16 mouse cellular contexts compared by ENCODE assay signal in genomic region chr10:117018281-117018840, GRCm38 (mm10). TPM values are rescaled to one million over a fixed set of nuclear protein-coding genes. Genes with fewer than 3 reads are reported as not detected.
A peak's percentile ranks its signal among the peaks of the same experiment; 100 is the strongest.
DNase-seq lines count a peak whose midpoint lies in the region; ATAC-seq lines count a peak whose summit lies in the region.
"Had no signal": no experiment of that assay in that cellular context is flagged by ENCODE, and none has a peak within 500 bp of the region (broad histone marks: within the 10 kb centered on the region; RNA-seq: fewer than 3 reads in every experiment).

No protein-coding gene starts in this region.

- H3K4me2 ChIP-seq in forebrain, embryonic 14.5 days (ENCODE audit: low read length): no peak overlapping the region
- H3K4me2 ChIP-seq in forebrain, embryonic 11.5 days (ENCODE audit: low read depth, low read length, severe bottlenecking): no peak overlapping the region
- H3K4me2 ChIP-seq: liver, embryonic 11.5 days had no signal

- intact Hi-C loops in heart, postnatal 14 days (cut with DNase I): no loop called here

- 50% methylated on average over 7 of the region's 7 CpGs for WGBS in forebrain, embryonic 14.5 days
- WGBS in forebrain, embryonic 11.5 days: 58% methylated on average over 7 of the region's 7 CpGs

- no peaks in the 10 kb centered on the region for H3K27me3 ChIP-seq in forebrain, embryonic 14.5 days (replicated peaks; ENCODE audit: control insufficient read depth, insufficient read depth, low read length)
- 0 out of 2 replicates have a peak, but pooled peaks cover 2% of the 10 kb centered on the region for H3K27me3 ChIP-seq in forebrain, embryonic 11.5 days (ENCODE audit: control insufficient read depth, insufficient read depth, low read length)

- no peak overlapping the region for H3K4me3 ChIP-seq in forebrain, embryonic 14.5 days (ENCODE audit: low read depth, low read length)
- H3K4me3 ChIP-seq in forebrain, embryonic 11.5 days (ENCODE audit: low read depth, low read length): no peak overlapping the region

- peak; percentile 35 for DNase-seq in forebrain, embryonic 14.5 days (ENCODE audit: low spot score)
- no peak for DNase-seq in forebrain, embryonic 11.5 days (ENCODE audit: low spot score)
- peak; percentile 13 for DNase-seq in right cerebral cortex, postnatal 4 days
- no peak for DNase-seq in right cerebral cortex, postnatal 14 days
- DNase-seq in heart, postnatal 14 days: peak; percentile 37 to 58
- peak; percentile 32 for DNase-seq in skeletal muscle tissue, adult 2 months (ENCODE audit: low read depth, low spot score)
- no peak for DNase-seq in Muller cell, postnatal 12 days (ENCODE audit: inconsistent ontology term)
- DNase-seq in thymus, postnatal 4 days: no peak
- DNase-seq: kidney, postnatal 25 days had no signal

- H3K9ac ChIP-seq in forebrain, embryonic 14.5 days (ENCODE audit: low read length): no peak overlapping the region
- H3K9ac ChIP-seq in forebrain, embryonic 11.5 days (ENCODE audit: low read length): no peak overlapping the region

- no peaks in the 10 kb centered on the region for H3K36me3 ChIP-seq in forebrain, embryonic 14.5 days (ENCODE audit: control insufficient read depth, insufficient read depth, low read length)
- H3K36me3 ChIP-seq in forebrain, embryonic 11.5 days (ENCODE audit: control insufficient read depth, insufficient read depth, low read length): no peaks in the 10 kb centered on the region

- ATAC-seq in forebrain, embryonic 14.5 days: peak; percentile 18; the same call in 1 of the 2 replicates
- no peak for ATAC-seq in forebrain, embryonic 11.5 days (replicated peaks; ENCODE audit: low FRiP score)
- ATAC-seq: intestine, embryonic 16.5 days had no signal

- H3K27ac ChIP-seq in forebrain, embryonic 14.5 days (ENCODE audit: low read depth, low read length): no peak overlapping the region
- H3K27ac ChIP-seq in forebrain, embryonic 11.5 days (ENCODE audit: low read depth, low read length): no peak overlapping the region

- H3K9me3 ChIP-seq in forebrain, embryonic 14.5 days (replicated peaks; ENCODE audit: control insufficient read depth, low read length): no peaks in the 10 kb centered on the region
- H3K9me3 ChIP-seq in forebrain, embryonic 11.5 days (ENCODE audit: control insufficient read depth, low read length): no peaks in the 10 kb centered on the region

- H3K4me1 ChIP-seq in forebrain, embryonic 14.5 days (ENCODE audit: control insufficient read depth, insufficient read depth, low read length): no peaks in the 10 kb centered on the region
- H3K4me1 ChIP-seq in forebrain, embryonic 11.5 days (replicated peaks; ENCODE audit: control insufficient read depth, insufficient read depth, low read length): peaks cover 5% of the 10 kb centered on the region; the same call in 1 of the 2 replicates

RNA-seq across cellular contexts. Expression of gene Lrrc10, which starts 26.8 kb away (rescaled TPM):
- not detected in 2 replicates for polyA plus RNA-seq in forebrain, embryonic 14.5 days (2014; fragmentation: Nextera tagmentation; extraction: Ambion mirVana)
- not detected in 2 replicates for polyA plus RNA-seq in forebrain, embryonic 11.5 days (2014; fragmentation: Nextera tagmentation; extraction: Ambion mirVana)
- total RNA-seq in heart, postnatal 14 days (2021): 100 to 1,000 TPM; 247 to 264 TPM
- total RNA-seq: adrenal gland, adult 18-20 months; granulocyte monocyte progenitor cell, adult 5-6 weeks had no signal
- polyA plus RNA-seq: intestine, embryonic 16.5 days; stomach, embryonic 14.5 days had no signal

RNA-seq across cellular contexts. Expression of gene Best3, which starts 32.2 kb away (rescaled TPM):
- 0.10 TPM in 1 of 2 replicates, not detected in the other for polyA plus RNA-seq in forebrain, embryonic 14.5 days (2014; fragmentation: Nextera tagmentation; extraction: Ambion mirVana)
- polyA plus RNA-seq in forebrain, embryonic 11.5 days (2014; fragmentation: Nextera tagmentation; extraction: Ambion mirVana): 0.09 and 0.15 TPM in 2 replicates
- total RNA-seq in heart, postnatal 14 days (2021): 1 to 10 TPM; 2.5 TPM
- total RNA-seq: granulocyte monocyte progenitor cell, adult 5-6 weeks had no signal
- polyA plus RNA-seq: intestine, embryonic 16.5 days; liver, embryonic 11.5 days; stomach, embryonic 14.5 days had no signal

RNA-seq across cellular contexts. Expression of gene Cct2, which starts 45.3 kb away (rescaled TPM):
- polyA plus RNA-seq in forebrain, embryonic 14.5 days (2014; fragmentation: Nextera tagmentation; extraction: Ambion mirVana): 315 and 330 TPM in 2 replicates
- polyA plus RNA-seq in forebrain, embryonic 11.5 days (2014; fragmentation: Nextera tagmentation; extraction: Ambion mirVana): 294 and 318 TPM in 2 replicates
- total RNA-seq in heart, postnatal 14 days (2021): 100 to 1,000 TPM; 121 to 137 TPM

RNA-seq across cellular contexts. Expression of gene Gm10271, which starts 46.0 kb away (rescaled TPM):
- not detected in 2 replicates for polyA plus RNA-seq in forebrain, embryonic 14.5 days (2014; fragmentation: Nextera tagmentation; extraction: Ambion mirVana)
- polyA plus RNA-seq in forebrain, embryonic 11.5 days (2014; fragmentation: Nextera tagmentation; extraction: Ambion mirVana): not detected in 2 replicates
- total RNA-seq in heart, postnatal 14 days (2021): not detected
- total RNA-seq: adrenal gland, adult 18-20 months; granulocyte monocyte progenitor cell, adult 5-6 weeks had no signal
- polyA plus RNA-seq: cortical plate, adult 2 months; intestine, embryonic 16.5 days; liver, embryonic 11.5 days; stomach, embryonic 14.5 days; urinary bladder, adult 2 months had no signal

Comparison
In these comparisons a context has a peak if more than half of its experiments do, and no peak if none do; other contexts are left out.
1. DNase-seq: peak in forebrain, embryonic 14.5 days (single experiment), right cerebral cortex, postnatal 4 days (single experiment), heart, postnatal 14 days (2 of 2) and skeletal muscle tissue, adult 2 months (single experiment); none in forebrain, embryonic 11.5 days (single experiment), right cerebral cortex, postnatal 14 days (single experiment), Muller cell, postnatal 12 days (single experiment) and thymus, postnatal 4 days (single experiment).